Mouse (Mus musculus): Measurements from ENCODE around the gene Tada2b. TPM values are rescaled to one million over a fixed set of nuclear protein-coding genes. Genes with fewer than 3 reads are reported as not detected.

Gene Tada2b
- total RNA-seq (2021), result 10 to 100 TPM; 39.9 to 42.0 TPM
- long read RNA-seq, transcript Tada2b-201 (2 exons, 3,791 nt), result major isoform, 51 of 87 reads
- long read RNA-seq, partial matches to known transcripts, result 34 of 87 reads
- long read RNA-seq, other reads (novel, unspliced or antisense), result 2 of 87 reads

DNA sequence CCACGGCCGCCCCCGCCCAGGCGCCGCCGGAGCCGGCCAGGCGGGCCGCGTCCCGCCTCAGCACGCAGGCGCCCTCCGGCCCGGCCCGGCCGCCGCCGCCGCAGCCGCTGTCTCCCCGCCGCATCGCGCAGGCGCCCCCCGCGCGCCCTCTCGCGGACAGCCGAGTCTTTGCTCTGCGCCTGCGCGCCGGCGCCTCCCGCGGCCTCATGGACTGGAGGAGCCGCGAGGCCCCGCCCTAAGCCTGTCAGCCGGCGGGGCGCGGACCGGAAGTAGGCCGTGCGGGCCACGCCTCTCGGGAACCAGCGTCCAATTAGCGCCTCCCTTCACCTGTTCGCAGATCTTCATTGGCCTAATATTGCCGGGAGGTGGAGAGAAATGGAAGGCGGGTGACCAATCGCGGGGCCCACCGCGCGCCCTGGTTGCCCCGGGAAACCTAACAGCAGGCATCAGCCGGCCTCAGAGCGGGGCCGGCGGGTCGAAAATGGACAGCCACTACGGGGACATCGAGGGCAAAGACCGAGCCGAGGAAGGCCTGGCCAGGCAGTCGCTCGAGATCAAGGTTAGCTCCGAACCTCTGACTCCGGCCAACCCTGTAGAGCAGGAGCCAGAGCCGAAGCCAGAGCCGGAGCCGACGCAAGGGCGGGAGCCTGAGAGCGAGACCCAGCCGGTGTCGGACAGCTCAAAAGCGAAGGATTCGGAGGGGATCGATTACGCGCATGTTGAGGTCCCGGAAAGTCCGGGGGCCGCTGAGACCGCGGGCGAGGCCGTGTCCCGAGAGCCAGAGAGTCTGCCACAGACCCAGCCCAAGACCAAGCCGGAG, at the start of gene Tada2b, which contains the start of gene Ccdc96:
Gene Tada2b (minus strand): TSS at position 115 of the 820 bp plus-strand sequence.
Gene Ccdc96 (plus strand): TSS at position 418 of the 820 bp plus-strand sequence.
- peak; percentile 98 to 99 for DNase-seq (ENCODE audit: low spot score in 2 of 2)

DNA sequence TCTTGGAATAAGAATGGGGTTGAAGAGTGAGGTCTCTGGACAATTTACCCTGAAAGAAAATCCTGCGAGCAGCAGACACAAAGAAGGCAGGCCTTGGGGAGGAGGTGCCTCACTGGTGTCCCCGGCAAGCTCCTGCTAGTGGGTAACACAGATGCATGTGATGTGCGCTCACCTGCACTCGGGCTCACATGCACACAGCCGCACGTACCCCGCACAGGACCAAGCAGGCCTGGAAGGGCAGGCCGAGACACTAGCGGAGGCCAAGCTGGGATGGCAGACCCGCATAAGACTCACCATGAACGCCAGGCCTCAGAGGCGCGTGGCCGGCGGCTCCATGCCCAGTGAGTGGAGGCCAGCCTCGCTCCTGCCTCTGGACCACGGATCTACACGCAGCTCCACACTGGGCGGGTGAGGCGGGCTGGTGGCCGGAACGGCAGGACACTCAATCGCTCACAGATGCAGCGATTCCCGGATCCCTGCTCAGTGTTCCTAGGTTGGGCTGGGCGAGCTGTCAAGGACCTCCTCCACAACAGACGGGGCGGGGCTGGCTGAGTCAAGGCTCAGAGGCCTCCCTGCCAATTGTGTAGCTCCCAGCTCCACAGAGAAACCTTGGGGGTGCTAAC, 46.2 kb upstream of the Tada2b start:
- peak; percentile 94 to 97 for DNase-seq (ENCODE audit: low spot score in 2 of 2)

- DNase-seq (ENCODE audit: low spot score in 2 of 2), result no peak
These were observed 45.6 kb upstream of the Tada2b start for GRCm38 (mm10) chr5:36529698-36530097.

DNA sequence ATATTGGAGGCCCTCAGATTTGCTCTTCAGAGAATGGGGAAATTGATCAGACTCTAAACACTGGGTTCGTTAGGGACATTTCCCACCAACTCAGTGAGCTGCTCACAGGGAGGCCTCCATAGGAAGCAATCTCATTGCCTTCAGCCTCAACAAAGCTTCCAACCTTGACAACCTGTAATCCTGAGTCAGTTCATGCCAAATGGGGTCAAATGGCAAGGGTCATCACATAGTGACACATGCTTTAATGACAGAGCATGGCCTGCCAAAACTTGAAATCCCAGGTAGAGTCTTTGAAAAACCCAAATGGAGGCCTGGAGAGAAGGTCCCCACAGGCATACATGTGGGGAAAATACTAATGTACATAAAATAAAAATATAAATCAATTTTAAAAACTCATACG, 42.8 kb upstream of the Tada2b start:
- DNase-seq (ENCODE audit: low spot score in 2 of 2), result no peak

DNA sequence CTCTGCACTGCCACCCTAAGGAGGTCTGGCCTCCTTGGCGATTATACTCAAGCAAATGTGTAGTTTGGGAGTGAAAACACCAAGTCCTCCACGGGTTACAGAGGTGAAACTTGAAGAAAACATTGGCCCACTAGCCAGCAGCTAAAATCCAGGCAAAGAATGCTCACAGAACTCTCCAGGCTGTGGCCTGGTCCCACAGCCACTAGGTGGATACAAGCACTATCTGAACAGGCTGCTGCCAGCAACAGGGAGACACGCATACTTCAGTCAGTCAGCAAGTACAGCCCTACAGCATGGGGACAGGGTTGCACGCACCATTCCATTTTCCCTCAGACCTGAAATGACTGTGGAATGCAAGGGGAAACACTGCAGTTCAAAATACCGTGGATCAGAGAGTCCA, 42.2 kb upstream of the Tada2b start:
- DNase-seq (ENCODE audit: low spot score in 2 of 2), result no peak

DNA sequence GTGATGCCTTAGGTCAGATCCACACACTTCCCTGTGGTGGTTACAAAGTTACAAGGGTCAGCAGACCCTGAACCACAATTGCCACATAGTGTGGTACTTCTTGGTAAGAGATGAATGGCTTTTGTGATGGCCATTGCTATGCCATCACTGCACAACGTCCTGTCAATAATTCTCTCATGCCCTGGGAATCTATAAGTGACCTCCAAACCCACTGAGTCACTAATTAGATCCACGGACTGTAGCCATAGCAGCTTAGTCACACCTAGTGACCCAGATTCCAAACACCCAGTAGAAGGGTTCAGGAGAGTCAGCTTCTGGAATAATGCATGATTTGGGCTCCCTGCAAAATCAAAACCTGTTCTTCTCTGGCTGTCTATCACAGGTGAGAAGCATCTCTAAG, 41.1 kb upstream of the Tada2b start:
- DNase-seq (ENCODE audit: low spot score in 2 of 2), result no peak

GRCm38 (mm10) chr5:36523219-36523703, 39.2 kb upstream of the Tada2b start:
- no peak for DNase-seq (ENCODE audit: low spot score in 2 of 2)

DNA sequence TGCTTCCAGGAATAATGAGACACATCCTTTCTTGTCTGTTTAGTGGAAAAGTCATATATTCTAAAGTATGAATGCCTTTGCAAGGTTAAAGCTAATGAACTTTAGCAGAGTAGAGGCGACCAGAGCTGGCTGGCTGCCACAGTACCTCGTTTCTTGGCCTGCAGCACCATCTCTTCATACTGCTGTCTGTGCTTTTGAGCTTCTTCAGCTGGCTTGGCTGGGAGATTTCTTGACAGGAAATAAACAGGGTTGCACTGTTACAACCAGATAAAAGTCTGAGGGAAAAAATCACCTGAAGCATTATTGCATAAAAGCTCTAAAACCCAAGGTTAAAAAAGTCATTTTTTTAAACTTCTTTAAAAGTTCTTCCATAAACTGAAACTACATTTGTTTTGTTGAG, 38.7 kb upstream of the Tada2b start:
- no peak for DNase-seq (ENCODE audit: low spot score in 2 of 2)

DNA sequence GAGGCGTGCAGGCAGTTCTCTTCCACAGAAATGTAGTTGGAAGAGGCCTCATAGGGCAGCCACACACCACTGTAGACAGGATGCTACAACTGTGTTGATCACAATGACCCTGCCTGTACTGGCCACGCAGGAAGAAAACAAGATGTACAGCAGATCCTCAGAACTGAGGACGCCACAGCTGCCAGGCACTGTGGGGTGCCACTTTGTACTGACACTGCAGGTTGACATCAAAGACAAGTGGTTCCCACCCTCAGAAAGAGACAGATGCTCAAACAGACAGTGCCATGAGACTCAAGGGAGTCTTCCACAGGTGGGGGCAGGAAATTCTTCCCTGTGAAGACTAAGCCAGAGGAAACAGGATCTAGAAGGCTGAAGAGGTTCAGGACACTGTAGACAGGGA, 35.7 kb upstream of the Tada2b start:
- no peak for DNase-seq (ENCODE audit: low spot score in 2 of 2)

DNA sequence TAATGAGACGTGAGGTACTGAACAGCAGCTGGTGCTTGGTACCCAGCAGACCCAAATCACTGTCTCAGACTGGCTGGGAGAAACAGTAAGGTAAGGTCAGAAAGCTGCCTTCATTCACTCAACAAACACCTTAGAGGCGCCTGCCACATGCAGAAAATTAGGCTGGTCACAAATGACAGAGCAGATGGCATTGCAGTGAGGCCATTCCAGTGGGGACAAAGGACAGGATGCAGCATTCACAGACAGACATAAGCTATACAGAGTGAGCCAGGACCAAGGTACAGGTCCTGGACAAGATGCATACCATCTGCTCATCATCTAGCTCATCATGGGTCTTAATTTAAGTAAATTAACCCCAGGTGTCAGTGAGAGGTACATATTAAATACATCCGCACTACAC, 33.5 kb upstream of the Tada2b start:
- DNase-seq (ENCODE audit: low spot score in 2 of 2), result no peak

DNA sequence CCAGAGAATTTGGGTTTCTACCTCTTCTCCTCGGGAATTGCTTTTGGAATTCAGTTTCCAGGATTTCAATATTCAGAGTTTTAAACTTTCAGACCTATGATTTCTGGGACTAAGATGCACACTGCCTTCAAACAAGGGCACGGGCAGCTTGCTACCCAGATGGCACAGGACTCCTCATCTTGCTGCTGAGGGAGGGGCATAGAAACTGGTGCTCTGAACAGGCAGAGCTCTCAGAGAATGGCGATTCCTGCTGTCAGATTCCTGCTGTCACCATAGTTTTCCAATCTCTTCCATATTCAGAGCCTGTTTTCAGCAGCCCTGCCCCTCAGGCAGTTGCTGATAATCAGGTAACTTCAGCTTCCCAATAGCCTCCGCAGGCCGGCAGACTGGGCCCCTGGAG, 31.5 kb upstream of the Tada2b start:
- peak; percentile 43 to 53 for DNase-seq (ENCODE audit: low spot score in 2 of 2)

DNA sequence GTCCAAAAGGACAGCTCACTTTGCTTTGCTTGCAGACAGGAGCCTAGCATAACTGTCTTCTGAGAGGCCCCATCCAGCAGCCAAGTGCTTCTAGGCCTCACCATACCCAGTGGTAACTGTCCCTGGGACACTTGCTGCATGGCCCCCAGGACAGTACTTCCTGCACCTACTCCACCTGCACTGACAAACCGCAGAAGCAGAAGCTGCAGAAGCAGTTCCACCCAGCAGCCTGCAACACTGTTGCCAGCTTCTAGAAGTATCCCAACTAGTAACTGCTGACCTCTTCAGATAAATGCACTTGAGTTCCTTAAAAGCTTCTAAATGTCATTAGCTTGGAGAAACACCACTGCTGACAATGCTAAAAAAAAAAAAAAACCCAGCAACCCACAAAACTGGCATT, 31.0 kb upstream of the Tada2b start:
- DNase-seq (ENCODE audit: low spot score in 2 of 2), result no peak

DNA sequence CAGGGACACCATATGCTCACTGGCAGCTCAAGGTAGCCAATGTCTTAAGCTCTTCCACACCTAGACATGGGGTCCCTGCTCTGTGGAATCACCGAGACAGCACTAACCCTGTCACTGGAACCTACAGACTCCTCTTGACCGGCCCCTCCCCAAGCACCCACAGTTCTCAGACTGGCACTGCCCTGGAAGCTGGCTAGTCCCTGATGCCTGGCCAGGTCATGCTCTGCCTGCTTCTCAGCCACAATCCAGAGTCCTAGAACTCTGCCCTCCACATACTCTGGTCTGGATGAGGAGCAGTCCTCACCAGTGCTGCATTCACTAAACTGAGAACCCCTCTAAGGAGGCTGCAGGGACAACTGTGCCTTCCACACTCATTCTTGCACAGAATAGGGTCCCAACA, 26.9 kb upstream of the Tada2b start:
- DNase-seq (ENCODE audit: low spot score in 2 of 2), result no peak

- DNase-seq (ENCODE audit: low spot score in 2 of 2), result no peak
These were observed 24.3 kb upstream of the Tada2b start for GRCm38 (mm10) chr5:36508351-36508750.

DNA sequence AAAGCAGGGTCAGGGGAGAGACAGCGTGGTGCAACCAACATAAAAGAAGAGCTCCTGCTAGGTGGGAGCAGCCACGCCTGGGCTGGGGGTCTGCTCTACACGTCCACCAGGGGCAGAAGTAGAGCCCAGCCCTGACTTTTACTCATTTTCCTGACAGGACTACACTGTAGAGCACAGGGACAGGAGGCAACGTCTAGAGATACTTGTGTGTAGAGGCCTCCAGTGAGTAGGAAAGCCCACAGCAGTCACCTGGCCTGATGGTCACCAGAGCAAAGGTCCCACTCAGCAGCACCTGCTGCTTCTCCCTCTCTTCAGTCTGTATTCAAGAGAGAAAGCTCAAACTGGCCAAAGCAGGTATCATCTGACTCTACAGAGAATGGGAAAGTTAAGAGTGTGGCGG, 21.6 kb upstream of the Tada2b start:
- no peak for DNase-seq (ENCODE audit: low spot score in 2 of 2)

GRCm38 (mm10) chr5:36505235-36505634, 21.1 kb upstream of the Tada2b start:
- no peak for DNase-seq (ENCODE audit: low spot score in 2 of 2)

DNA sequence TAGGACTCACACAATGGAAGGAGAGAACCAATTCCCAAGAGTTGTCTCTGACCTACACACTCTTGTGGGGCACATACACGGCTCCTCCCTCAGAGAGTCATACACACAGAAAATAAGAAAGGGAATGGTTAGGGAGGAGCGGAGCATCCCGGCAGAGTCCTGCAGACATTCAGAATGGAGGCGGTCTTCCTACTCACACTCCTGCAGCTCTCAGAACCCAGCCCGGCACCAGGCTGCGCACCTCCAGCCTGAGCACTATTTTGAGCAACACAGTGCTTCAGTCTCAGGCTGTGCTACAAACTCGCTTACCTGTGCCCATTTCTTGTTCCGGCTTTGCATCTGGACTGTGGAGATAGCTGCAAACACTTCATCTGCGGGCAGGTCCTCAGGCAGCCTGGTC, 10.6 kb upstream of the Tada2b start:
- no peak for DNase-seq (ENCODE audit: low spot score in 2 of 2)

GRCm38 (mm10) chr5:36493919-36494318, 9.8 kb upstream of the Tada2b start:
- DNase-seq (ENCODE audit: low spot score in 2 of 2), result peak; percentile 69 to 81

- no peak for DNase-seq (ENCODE audit: low spot score in 2 of 2)
These were observed 5.1 kb upstream of the Tada2b start for GRCm38 (mm10) chr5:36489225-36489624.

- DNase-seq (ENCODE audit: low spot score in 2 of 2), result no peak
These were observed 1.2 kb upstream of the Tada2b start for GRCm38 (mm10) chr5:36485306-36485705.

GRCm38 (mm10) chr5:36483203-36484101, 633 bp downstream of the Tada2b start:
- no peak for DNase-seq (ENCODE audit: low spot score in 2 of 2)
